Mouse (Mus musculus) E14TG2a.4 (cell line): ENCODE results near the gene Creb3l1.

ENCODE experiments used
- CTCF ChIP-seq: conservative IDR thresholded peaks from 2 replicates; pipeline ENCODE4 v1.5.1; 2014; ENCODE audit warnings: low read length
- NANOG ChIP-seq: IDR thresholded peaks from 2 replicates; pipeline ENCODE4 v1.6.1; 2014; ENCODE audit warnings: borderline replicate concordance, low read length, mixed read lengths
- POU5F1 ChIP-seq: IDR thresholded peaks from 2 replicates; pipeline ENCODE4 v1.6.1; 2014; ENCODE audit warnings: low read length, borderline replicate concordance

- TF ChIP-seq CTCF (no peak), NANOG (no peak), POU5F1 (no peak)
Observed at GRCm38 (mm10) chr2:91966367-91966766, 57.9 kb downstream of the Creb3l1 start.
